19 mouse cellular contexts compared by ENCODE assay signal in the genomic region with DNA sequence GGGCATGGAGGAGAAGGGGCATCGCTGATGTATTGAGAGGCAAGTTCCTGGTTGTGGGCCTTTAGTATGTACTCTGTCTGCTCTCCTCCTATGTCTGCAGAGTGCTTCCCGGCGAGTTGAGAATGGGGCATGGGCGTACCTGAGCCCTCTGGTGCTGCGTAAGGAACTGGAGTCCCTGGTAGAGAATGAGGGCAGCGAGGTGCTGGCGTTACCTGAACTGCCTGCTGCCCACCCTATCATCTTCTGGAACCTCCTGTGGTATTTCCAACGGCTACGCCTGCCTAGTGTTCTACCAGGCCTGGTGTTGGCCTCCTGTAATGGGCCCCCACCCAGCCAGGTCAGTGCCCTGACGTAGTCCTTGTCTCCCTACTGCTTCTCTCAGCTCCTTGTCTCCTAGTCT. TPM values are rescaled to one million over a fixed set of nuclear protein-coding genes. Genes with fewer than 3 reads are reported as not detected.
"Had no signal": no experiment of that assay in that cellular context is flagged by ENCODE, and none has a peak within 500 bp of the region (broad histone marks: within the 10 kb centered on the region; RNA-seq: fewer than 3 reads in every experiment).

No protein-coding gene starts in this region.

- H3K4me1 ChIP-seq: limb, embryonic 12.5 days; limb, embryonic 15.5 days; liver, embryonic 15.5 days had no signal

- H3K27me3 ChIP-seq: limb, embryonic 12.5 days; limb, embryonic 15.5 days; liver, embryonic 15.5 days had no signal

- H3K27ac ChIP-seq: limb, embryonic 12.5 days; limb, embryonic 15.5 days; liver, embryonic 15.5 days; stomach, postnatal 0 days had no signal

- DNase-seq: kidney, postnatal 14 days; kidney, postnatal 4 days; left cerebral cortex, postnatal 4 days; lung, adult 2 months; lung, postnatal 14 days; lung, postnatal 4 days; midbrain, embryonic 14.5 days; right cerebral cortex, adult 18-20 months; right cerebral cortex, postnatal 14 days; right cerebral cortex, postnatal 4 days; thymus, adult 2 months; thymus, postnatal 14 days; thymus, postnatal 4 days had no signal

- H3K9ac ChIP-seq: limb, embryonic 12.5 days; limb, embryonic 15.5 days; liver, embryonic 15.5 days had no signal

- H3K4me3 ChIP-seq: limb, embryonic 12.5 days; limb, embryonic 15.5 days; liver, embryonic 15.5 days had no signal

- H3K9me3 ChIP-seq: limb, embryonic 12.5 days; limb, embryonic 15.5 days; liver, embryonic 15.5 days had no signal

RNA-seq across cellular contexts. Expression of a gene that starts 34.9 kb away (rescaled TPM):
- total RNA-seq: layer of hippocampus, postnatal 14 days; megakaryocyte-erythroid progenitor cell, adult 5-6 weeks had no signal
